ENCODE assay signal across 8 mouse cellular contexts in the genomic region with DNA sequence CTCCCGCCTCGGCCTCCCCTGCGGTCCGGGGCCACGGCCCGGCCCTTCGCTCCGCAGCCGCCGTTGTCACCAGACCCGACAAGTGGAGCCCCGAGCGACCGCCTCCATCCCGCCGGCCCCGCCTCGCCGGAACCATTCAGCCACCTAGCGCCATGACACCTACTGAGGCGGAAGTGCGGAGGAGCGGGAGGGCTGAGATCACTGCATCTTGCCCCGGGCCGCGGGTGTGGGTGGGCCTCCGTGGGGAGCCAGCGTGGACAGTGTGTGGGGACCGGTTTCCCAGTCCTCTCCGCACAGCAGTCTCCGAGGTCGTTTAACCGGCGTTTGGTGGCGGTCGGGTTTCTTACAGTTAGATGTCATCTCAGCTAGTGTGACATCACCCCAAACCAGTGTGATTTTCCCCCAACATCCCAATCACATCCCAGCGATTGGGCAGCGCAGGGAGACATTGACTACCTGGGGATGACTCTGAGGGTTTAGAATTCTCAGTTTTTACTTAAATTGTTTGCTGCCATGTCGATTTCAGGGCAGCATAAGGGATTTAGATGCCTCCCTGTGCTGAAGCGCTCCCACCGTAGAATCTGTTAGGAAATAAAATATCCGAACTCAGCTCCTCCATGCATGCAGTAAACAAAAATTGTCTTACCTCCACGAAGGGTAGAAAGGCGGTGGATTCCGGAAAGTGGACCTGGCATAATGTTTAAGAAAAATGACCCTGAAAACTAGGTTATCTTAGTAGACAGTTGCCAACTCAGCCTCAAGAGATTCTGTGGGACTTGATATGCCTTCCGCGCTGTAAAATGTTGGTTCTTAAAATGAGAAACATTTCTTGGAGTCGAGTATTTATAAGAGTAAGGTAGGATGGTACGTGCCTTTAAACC. TPM values are rescaled to one million over a fixed set of nuclear protein-coding genes. Genes with fewer than 3 reads are reported as not detected.
DNase-seq lines count a peak whose midpoint lies in the region; ATAC-seq and TF ChIP-seq lines count a peak whose summit lies in the region.

A gene (minus strand): TSS at position 334 of the 881 bp plus-strand sequence.

- TF ChIP-seq CTCF in forebrain, postnatal 0 days (IDR thresholded peaks at IDR 0.05; ENCODE audit: low read depth): peak; percentile 37

- no peak within 1 kb of the TSS; the same call in none of the 2 replicates for H3K27ac ChIP-seq in ES-E14 (ENCODE audit: insufficient read depth, low read depth, low read length, poor library complexity, severe bottlenecking)
- peak within 1 kb of the TSS; percentile 91 for H3K27ac ChIP-seq in forebrain, postnatal 0 days (ENCODE audit: low read depth, low read length)
- peak within 1 kb of the TSS; percentile 92 for H3K27ac ChIP-seq in lung, embryonic 15.5 days

- peak within 1 kb of the TSS; percentile 84 for H3K9ac ChIP-seq in ES-E14 (ENCODE audit: insufficient read depth, low read depth, low read length, poor library complexity, severe bottlenecking)
- peak within 1 kb of the TSS; percentile 88 for H3K9ac ChIP-seq in forebrain, postnatal 0 days
- peak within 1 kb of the TSS; percentile 91 for H3K9ac ChIP-seq in lung, embryonic 15.5 days

- peak; percentile 84 for DNase-seq in ES-E14 (ENCODE audit: low read depth, low spot score)
- peak; percentile 95 for DNase-seq in cerebellum, adult 11-12 months
- peak; percentile 93 for DNase-seq in forebrain, postnatal 0 days
- DNase-seq in heart, postnatal 4 days: peak; percentile 95
- peak; percentile 92 to 94 for DNase-seq in layer of hippocampus, adult 8-10 months (ENCODE audit: low spot score in 2 of 2)
- DNase-seq in ovary, adult 18-20 months (ENCODE audit: low spot score): peak; percentile 87
- DNase-seq in thymus, postnatal 0 days (ENCODE audit: low spot score): peak; percentile 94

- 10% methylated on average over 46 of the region's 49 CpGs for WGBS in forebrain, postnatal 0 days
- WGBS in lung, embryonic 15.5 days: 10% methylated on average over 48 of the region's 49 CpGs

- peak within 1 kb of the TSS; percentile 82 to 95 for H3K4me3 ChIP-seq in ES-E14 (ENCODE audit: insufficient read depth in 1 of 2, low read depth in 1 of 2, low read length in 2 of 2, poor library complexity in 1 of 2, severe bottlenecking in 1 of 2)
- H3K4me3 ChIP-seq in forebrain, postnatal 0 days (ENCODE audit: low read depth, low read length): peak within 1 kb of the TSS; percentile 92
- H3K4me3 ChIP-seq in lung, embryonic 15.5 days: peak within 1 kb of the TSS; percentile 99

- no peaks in the 10 kb centered on the region for H3K9me3 ChIP-seq in ES-E14 (ENCODE audit: control insufficient read depth, insufficient read depth, low read depth, low read length)
- H3K9me3 ChIP-seq in forebrain, postnatal 0 days (ENCODE audit: low read length): no peaks in the 10 kb centered on the region
- H3K9me3 ChIP-seq in lung, embryonic 15.5 days: no peaks in the 10 kb centered on the region

- H3K27me3 ChIP-seq in forebrain, postnatal 0 days (ENCODE audit: insufficient read depth, low read length): no peaks in the 10 kb centered on the region
- no peaks in the 10 kb centered on the region for H3K27me3 ChIP-seq in lung, embryonic 15.5 days

- H3K4me1 ChIP-seq in ES-E14 (ENCODE audit: control insufficient read depth in 2 of 2, insufficient read depth in 2 of 2, low read length in 2 of 2, poor library complexity in 1 of 2): peaks cover 4 to 7% of the 10 kb centered on the region in 2 experiments; a peak in 3 of 4 replicates
- H3K4me1 ChIP-seq in forebrain, postnatal 0 days (ENCODE audit: insufficient read depth): peaks cover 9% of the 10 kb centered on the region; the same call in 1 of the 2 replicates
- peaks cover 26% of the 10 kb centered on the region for H3K4me1 ChIP-seq in lung, embryonic 15.5 days

- in situ Hi-C loops in ES-E14 (cut with MboI; ENCODE audit: low sequenced_read_pairs in 2 of 2, unreplicated experiment in 2 of 2): no loop called here

- ATAC-seq in forebrain, postnatal 0 days: peak; percentile 97
- peak; percentile 95 for ATAC-seq in lung, embryonic 15.5 days (ENCODE audit: borderline replicate concordance, extremely low read depth, low FRiP score, low TSS enrichment)

- H3K36me3 ChIP-seq in ES-E14 (ENCODE audit: control insufficient read depth, insufficient read depth, low read length, poor library complexity, severe bottlenecking): no peaks in the 10 kb centered on the region
- H3K36me3 ChIP-seq in forebrain, postnatal 0 days (ENCODE audit: insufficient read depth): no peaks in the 10 kb centered on the region
- H3K36me3 ChIP-seq in lung, embryonic 15.5 days: no peaks in the 10 kb centered on the region

- H3K4me2 ChIP-seq in forebrain, postnatal 0 days (ENCODE audit: low read depth): peak within 1 kb of the TSS; percentile 72
- H3K4me2 ChIP-seq in lung, embryonic 15.5 days: peak within 1 kb of the TSS; percentile 75

TF ChIP-seq in ES-E14, 5 proteins besides CTCF, POLR2A, EP300 and RAD21:
- TF ChIP-seq ZNF384 (IDR thresholded peaks at IDR 0.05; ENCODE audit: low read depth, low read length): no peak
- no peak for TF ChIP-seq MAFK (IDR thresholded peaks at IDR 0.05; ENCODE audit: insufficient read depth, low read depth, low read length)
- peak; percentile 68 for TF ChIP-seq HCFC1 (IDR thresholded peaks at IDR 0.05; ENCODE audit: borderline replicate concordance, insufficient read depth, low read length)

RNA-seq across cellular contexts. Expression of the gene that starts here (rescaled TPM):
- 20.2 and 21.8 TPM in 2 replicates for total RNA-seq in ES-E14 (2012; rRNA removed)
- 36.1 and 47.4 TPM in 2 replicates for total RNA-seq in forebrain, postnatal 0 days (2014; rRNA removed)
- 4.2 and 5.6 TPM in 2 replicates for polyA plus RNA-seq in forebrain, postnatal 0 days (2015; fragmentation: Nextera tagmentation; extraction: Ambion mirVana)
- total RNA-seq in heart, postnatal 4 days (2021): 10 to 100 TPM; 96.7 to 98.2 TPM
- 100 to 1,000 TPM; 115 to 141 (median 129) TPM for total RNA-seq in layer of hippocampus, adult 8-10 months (2022)
- polyA plus RNA-seq in lung, embryonic 15.5 days (2015; fragmentation: Nextera tagmentation; extraction: Ambion mirVana): 11.0 and 11.6 TPM in 2 replicates
- polyA plus RNA-seq in thymus, postnatal 0 days (2015; fragmentation: Nextera tagmentation; extraction: Ambion mirVana): 19.9 and 24.5 TPM in 2 replicates
